Mouse (Mus musculus): ENCODE measurements around the gene Gp1ba. TPM values are rescaled to one million over a fixed set of nuclear protein-coding genes. Genes with fewer than 3 reads are reported as not detected.

Gene Gp1ba
- not detected for total RNA-seq (2021)
- long read RNA-seq, experiment 1 = 0 reads
- long read RNA-seq, experiment 2 = 0 reads

- Histone ChIP-seq H3K27ac (no peak within 1 kb of the TSS), H3K4me3 (no peak within 1 kb of the TSS)
- no peak for DNase-seq (ENCODE audit: low spot score in 2 of 2)
- no peak for TF ChIP-seq CTCF (conservative IDR thresholded peaks at IDR 0.05)
Measured at GRCm38 (mm10) chr11:70638714-70639278, at the start of gene Gp1ba. TSS of gene Gp1ba (plus strand) at chr11:70639122.

- DNase-seq (ENCODE audit: low spot score in 2 of 2) = no peak
- no peak overlapping the region for H3K4me3 ChIP-seq
Measured at GRCm38 (mm10) chr11:70591733-70592132, 47.2 kb upstream of the Gp1ba start.

DNA sequence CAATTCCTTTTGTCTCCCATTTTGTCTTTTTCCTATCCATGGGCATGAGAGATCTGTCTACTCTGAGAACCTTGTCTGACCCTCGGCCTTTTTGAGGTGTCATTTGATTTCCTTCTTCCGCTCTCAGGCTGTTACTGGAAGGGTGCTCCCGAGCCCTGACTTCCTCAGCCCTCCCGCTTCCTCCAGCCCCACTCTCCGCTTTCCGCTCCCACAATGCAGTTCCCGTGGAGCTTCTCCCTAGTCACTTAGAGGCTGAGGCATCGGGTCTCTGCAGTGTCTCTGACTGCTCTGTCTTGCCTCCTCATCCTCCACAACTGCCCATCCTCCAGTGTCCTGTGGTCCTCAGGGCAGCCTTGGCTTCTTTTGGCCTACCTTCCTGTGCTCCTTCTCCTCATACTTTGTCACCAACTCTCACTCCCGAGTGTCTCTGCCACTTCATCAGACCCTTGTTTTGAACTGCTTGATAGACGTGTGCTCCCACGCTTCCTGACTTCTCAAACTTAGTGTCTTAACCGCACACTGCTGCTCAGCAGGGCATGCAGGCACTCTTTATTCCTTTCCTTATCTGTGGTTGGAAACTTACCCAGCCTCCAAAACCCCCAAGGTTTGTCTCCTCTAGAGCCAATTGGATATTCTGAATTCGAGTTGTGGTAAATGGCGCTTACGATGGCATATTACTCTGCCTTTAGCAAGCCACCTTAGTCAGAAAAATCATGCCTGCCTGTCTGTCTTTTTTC, 44.5 kb upstream of the Gp1ba start:
- H3K27ac ChIP-seq = peak overlapping the region; percentile 84
- H3K4me3 ChIP-seq = no peak overlapping the region
- no peak for DNase-seq (ENCODE audit: low spot score in 2 of 2)
- TF ChIP-seq CTCF (conservative IDR thresholded peaks at IDR 0.05) = no peak

More at GRCm38 (mm10) chr11:70591733-70592132, 47.2 kb upstream of the Gp1ba start:
- H3K27ac ChIP-seq = peak overlapping the region; percentile 11; the same call in 1 of the 2 replicates
- TF ChIP-seq CTCF (conservative IDR thresholded peaks at IDR 0.05) = no peak

- no peak overlapping the region for H3K4me3 ChIP-seq
- peak overlapping the region; percentile 84 for H3K27ac ChIP-seq
- TF ChIP-seq CTCF (conservative IDR thresholded peaks at IDR 0.05) = no peak
- DNase-seq (ENCODE audit: low spot score in 2 of 2) = no peak
Measured at GRCm38 (mm10) chr11:70595638-70596037, 43.3 kb upstream of the Gp1ba start.

- no peak for TF ChIP-seq CTCF (conservative IDR thresholded peaks at IDR 0.05)
- no peak overlapping the region for H3K4me3 ChIP-seq
- H3K27ac ChIP-seq = peak overlapping the region; percentile 84
- no peak for DNase-seq (ENCODE audit: low spot score in 2 of 2)
Measured at GRCm38 (mm10) chr11:70596094-70596493, 42.8 kb upstream of the Gp1ba start.

DNA sequence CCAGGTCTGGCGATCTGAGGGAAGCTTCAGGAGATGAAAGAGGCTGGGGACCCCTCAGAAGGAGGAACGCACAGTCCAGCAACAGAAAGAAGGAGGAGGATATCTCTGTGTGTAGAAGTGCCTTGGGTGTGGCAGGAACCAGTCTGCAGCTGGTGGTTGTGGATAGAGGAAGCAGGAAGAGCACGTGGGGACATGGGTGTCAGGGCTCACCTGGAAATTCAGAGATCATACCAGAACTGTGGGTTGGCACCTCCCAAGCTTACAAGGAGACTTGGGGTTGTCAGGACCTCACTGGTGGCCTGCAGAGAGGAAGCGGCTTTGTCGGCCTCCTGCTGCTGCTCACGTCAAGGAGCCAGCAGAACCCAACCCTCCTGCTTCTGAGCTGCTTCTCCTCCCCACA, 41.6 kb upstream of the Gp1ba start:
- H3K4me3 ChIP-seq = no peak overlapping the region
- H3K27ac ChIP-seq = peak overlapping the region; percentile 84

GRCm38 (mm10) chr11:70598451-70598953, 40.4 kb upstream of the Gp1ba start:
- TF ChIP-seq CTCF (conservative IDR thresholded peaks at IDR 0.05) = no peak
- H3K4me3 ChIP-seq = no peak overlapping the region
- H3K27ac ChIP-seq = peak overlapping the region; percentile 84; the same call in 1 of the 2 replicates
- no peak for DNase-seq (ENCODE audit: low spot score in 2 of 2)

More for the DNA sequence above, 41.6 kb upstream of the Gp1ba start:
- no peak for DNase-seq (ENCODE audit: low spot score in 2 of 2)
- TF ChIP-seq CTCF (conservative IDR thresholded peaks at IDR 0.05) = no peak

- H3K27ac ChIP-seq = peak overlapping the region; percentile 21; the same call in 1 of the 2 replicates
- H3K4me3 ChIP-seq = no peak overlapping the region
- TF ChIP-seq CTCF (conservative IDR thresholded peaks at IDR 0.05) = peak; percentile 95
- DNase-seq (ENCODE audit: low spot score in 2 of 2) = peak; percentile 48 to 72
Measured at GRCm38 (mm10) chr11:70605024-70605566, 33.8 kb upstream of the Gp1ba start.

DNA sequence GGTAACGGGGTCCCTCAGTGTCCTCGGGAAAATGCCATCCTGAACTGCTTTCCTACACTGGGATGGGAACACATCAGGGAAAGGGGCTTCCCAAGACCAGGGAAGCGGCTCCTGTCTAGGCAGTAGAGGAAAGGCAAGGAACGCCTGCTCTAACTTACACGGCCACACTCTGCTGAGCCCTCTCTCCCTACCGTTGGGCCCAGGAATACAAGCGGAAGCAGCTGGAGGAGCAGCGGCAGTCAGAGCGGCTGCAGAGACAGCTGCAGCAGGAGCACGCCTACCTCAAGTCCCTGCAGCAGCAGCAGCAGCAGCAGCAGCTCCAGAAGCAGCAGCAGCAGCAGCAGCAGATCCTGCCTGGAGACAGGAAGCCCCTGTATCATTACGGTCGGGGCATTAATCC, 32.2 kb upstream of the Gp1ba start:
- Histone ChIP-seq H3K27ac (peak overlapping the region; percentile 18; the same call in 1 of the 2 replicates), H3K4me3 (no peak overlapping the region)
- no peak for DNase-seq (ENCODE audit: low spot score in 2 of 2)
- TF ChIP-seq CTCF (conservative IDR thresholded peaks at IDR 0.05) = no peak

DNA sequence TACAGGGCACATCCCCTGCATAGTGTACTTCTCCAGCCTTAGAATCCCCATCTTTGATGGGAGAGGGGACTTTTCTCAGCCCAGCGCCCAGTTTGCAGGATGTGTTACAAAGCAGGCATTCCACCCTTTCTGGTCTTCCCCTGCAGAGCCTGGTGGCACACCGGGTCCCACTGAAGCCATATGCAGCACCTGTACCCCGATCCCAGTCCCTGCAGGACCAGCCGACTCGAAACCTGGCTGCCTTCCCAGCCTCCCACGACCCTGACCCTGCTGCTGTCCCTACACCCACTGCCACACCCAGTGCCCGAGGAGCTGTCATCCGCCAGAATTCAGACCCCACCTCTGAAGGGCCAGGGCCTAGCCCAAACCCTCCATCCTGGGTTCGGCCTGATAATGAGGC, 31.3 kb upstream of the Gp1ba start:
- no peak for DNase-seq (ENCODE audit: low spot score in 2 of 2)
- TF ChIP-seq CTCF (conservative IDR thresholded peaks at IDR 0.05) = no peak
- H3K27ac ChIP-seq = no peak overlapping the region
- H3K4me3 ChIP-seq = no peak overlapping the region

DNA sequence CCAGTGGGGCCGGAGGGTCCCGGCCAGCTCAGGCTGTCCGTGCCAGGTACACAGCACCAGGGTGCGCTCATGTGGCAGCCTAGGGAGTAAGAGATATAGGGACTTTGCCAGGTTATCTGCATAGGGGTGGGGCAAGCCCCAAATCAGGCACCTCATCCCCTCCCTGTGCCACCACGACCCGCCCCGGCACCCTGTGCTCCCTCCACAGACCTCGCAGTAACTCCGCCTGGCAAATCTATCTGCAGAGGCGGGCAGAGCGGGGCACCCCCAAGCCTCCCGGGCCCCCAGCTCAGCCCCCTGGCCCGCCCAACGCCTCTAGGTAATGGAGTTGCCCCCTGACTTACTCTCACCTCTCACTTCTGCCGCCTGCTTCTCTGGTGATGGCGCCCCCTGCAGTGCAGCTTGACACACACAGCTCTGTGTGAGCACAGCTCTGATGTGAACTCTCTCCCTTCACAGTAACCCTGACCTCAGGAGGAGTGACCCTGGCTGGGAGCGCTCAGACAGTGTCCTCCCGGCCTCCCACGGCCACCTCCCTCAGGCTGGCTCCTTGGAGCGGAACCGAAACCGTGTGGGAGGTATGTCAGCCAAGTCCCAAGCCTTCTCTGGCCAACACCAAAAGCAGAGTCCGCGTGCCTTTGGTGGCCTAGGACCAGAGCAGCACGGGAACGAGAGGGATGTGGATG, 30.4 kb upstream of the Gp1ba start:
- peak; percentile 66 for TF ChIP-seq CTCF (conservative IDR thresholded peaks at IDR 0.05)
- DNase-seq (ENCODE audit: low spot score in 2 of 2) = no peak
- Histone ChIP-seq H3K27ac (no peak overlapping the region), H3K4me3 (no peak overlapping the region)

GRCm38 (mm10) chr11:70610752-70611151, 28.2 kb upstream of the Gp1ba start:
- Histone ChIP-seq H3K27ac (no peak overlapping the region), H3K4me3 (no peak overlapping the region)
- DNase-seq (ENCODE audit: low spot score in 2 of 2) = no peak
- peak; percentile 52 for TF ChIP-seq CTCF (conservative IDR thresholded peaks at IDR 0.05)

DNA sequence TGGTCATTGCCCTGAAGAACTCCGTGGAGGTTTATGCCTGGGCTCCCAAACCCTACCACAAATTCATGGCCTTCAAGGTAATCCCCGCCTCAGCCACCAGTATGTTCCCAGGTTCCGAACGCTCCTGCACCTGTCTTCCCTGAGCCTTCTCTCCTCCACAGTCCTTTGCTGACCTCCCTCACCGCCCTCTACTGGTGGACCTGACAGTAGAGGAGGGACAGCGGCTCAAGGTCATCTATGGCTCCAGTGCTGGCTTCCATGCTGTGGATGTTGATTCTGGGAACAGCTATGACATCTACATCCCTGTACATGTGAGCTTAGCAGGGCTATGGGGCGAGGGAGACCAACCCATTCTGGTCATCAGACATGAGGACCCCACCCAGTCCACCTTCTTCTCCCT, 26.4 kb upstream of the Gp1ba start:
- no peak overlapping the region for H3K4me3 ChIP-seq
- peak; percentile 44 for TF ChIP-seq CTCF (conservative IDR thresholded peaks at IDR 0.05)
- H3K27ac ChIP-seq = no peak overlapping the region
- no peak for DNase-seq (ENCODE audit: low spot score in 2 of 2)
